Mouse (Mus musculus) spleen, adult 2 months (tissue): ENCODE measurements around the gene Anks1.

ENCODE experiments used
- CTCF ChIP-seq: fragments of 200-500 bp; IDR thresholded peaks from 2 replicates; pipeline ENCODE4 v1.5.1; 2011; ENCODE audit warnings: mild to moderate bottlenecking, inconsistent platforms; ENCODE audit not compliant: insufficient read depth, insufficient read length, insufficient replicate concordance; ENCODE audit errors: extremely low read depth
- POLR2A ChIP-seq: fragments of 200-500 bp; IDR thresholded peaks from 2 replicates; pipeline ENCODE4 v1.6.1; 2011; ENCODE audit warnings: low read depth, low read length, inconsistent platforms

GRCm38 (mm10) chr17:27980391-27980955 is 71.4 kb downstream of the Anks1 start:
- TF ChIP-seq CTCF (no peak), POLR2A (no peak)
